Mouse (Mus musculus) forebrain, embryonic 12.5 days (tissue): ENCODE measurements at regions not wholly inside any gene's neighbourhood (a gene's known extent, or its start where the extent isn't known, plus 50 kb on each side); places are given as distances from the start of the nearest gene placed in this dataset.

ENCODE experiments used
- ATAC-seq: fragments of 200-750 bp; cut with Nextera tagmentation; 2 replicates; pipeline ENCODE4 v1.8.0; 2017; ENCODE audit warnings: moderate TSS enrichment; ENCODE audit not compliant: low FRiP score
- H3K27ac ChIP-seq: fragments of 300-500 bp; sonication (generic); 2 replicates; pipeline ENCODE4 v1.5.1; 2016; ENCODE audit warnings: mild to moderate bottlenecking
- H3K27me3 ChIP-seq: fragments of 300-500 bp; sonication (generic); 2 replicates; pipeline ENCODE4 v1.6.1; 2016; ENCODE audit warnings: mild to moderate bottlenecking
- H3K36me3 ChIP-seq: fragments of 300-500 bp; sonication (generic); replicated peaks from 2 replicates; pipeline ENCODE4 v1.6.1; 2016; ENCODE audit warnings: mild to moderate bottlenecking
- H3K4me1 ChIP-seq: fragments of 300-500 bp; sonication (generic); 2 replicates; pipeline ENCODE4 v1.6.1; 2016
- H3K4me2 ChIP-seq: fragments of 300-500 bp; sonication (generic); 2 replicates; pipeline ENCODE4 v1.6.1; 2016; ENCODE audit warnings: mild to moderate bottlenecking, moderate library complexity
- H3K4me3 ChIP-seq: fragments of 300-500 bp; sonication (generic); replicated peaks from 2 replicates; pipeline ENCODE4 v1.5.1; 2016; ENCODE audit warnings: mild to moderate bottlenecking
- H3K9ac ChIP-seq: fragments of 300-500 bp; sonication (generic); 2 replicates; pipeline ENCODE4 v1.6.1; 2016; ENCODE audit warnings: mild to moderate bottlenecking
- H3K9me3 ChIP-seq: fragments of 300-500 bp; sonication (generic); 2 replicates; pipeline ENCODE4 v1.6.1; 2016
- WGBS: fragments of 180-500 bp; shearing (Covaris S2); methylation state at CpG from one replicate; pipeline ENCODE4 v1.1.7; 2016; 5-methylcytosine and 5-hydroxymethylcytosine counted together

DNA sequence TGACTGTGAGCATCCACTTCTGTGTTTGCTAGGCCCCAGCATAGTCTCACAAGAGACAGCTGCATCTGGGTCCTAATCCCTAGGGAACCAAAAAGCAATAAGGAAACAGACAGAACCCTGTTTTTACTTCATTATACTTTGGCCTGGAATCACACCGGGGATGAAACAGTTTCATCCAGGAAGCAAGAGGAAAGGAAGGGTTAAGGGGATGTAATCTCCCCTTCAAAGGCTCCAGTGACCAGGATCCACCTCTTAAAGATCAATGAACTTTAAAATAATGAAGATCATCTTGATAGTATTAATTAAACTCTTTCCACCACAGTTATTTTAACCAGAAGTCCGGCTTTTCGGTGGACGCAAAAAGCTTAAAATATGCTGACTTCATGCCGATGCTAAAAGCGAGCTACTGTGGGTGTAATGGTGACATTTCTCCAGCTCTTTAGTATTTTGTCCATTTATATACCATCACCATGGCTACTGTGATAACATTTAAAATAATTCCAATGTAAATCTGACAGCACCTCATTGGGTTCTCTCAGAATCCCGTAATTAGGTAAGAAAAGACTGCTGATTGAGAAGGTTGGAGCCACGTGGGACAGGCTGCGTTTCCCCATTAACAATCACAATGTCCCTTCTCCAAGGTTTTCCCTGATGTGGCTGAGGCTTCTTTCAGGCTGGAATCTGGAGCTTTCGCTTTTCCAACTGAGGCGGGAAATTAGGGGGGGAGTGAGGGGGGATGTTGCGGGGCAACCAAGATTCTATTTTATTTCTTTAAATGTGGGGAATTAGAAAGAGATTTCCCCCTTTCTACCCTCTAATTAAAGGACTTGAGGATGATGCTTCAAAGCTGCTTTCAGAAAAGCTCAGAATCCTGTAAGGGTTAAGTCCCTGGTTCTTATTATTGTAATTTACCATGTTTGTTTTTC lies 560.0 kb upstream of the Pdzrn3 start:
- Histone ChIP-seq H3K4me1 (peaks cover 10% of the 10 kb centered on the region), H3K4me3 (no peak overlapping the region), H3K27me3 (peaks cover 20% of the 10 kb centered on the region; the same call in 1 of the 2 replicates), H3K9ac (no peak overlapping the region), H3K4me2 (peak overlapping the region; percentile 36), H3K36me3 (no peaks in the 10 kb centered on the region), H3K9me3 (no peaks in the 10 kb centered on the region), H3K27ac (peak overlapping the region; percentile 50)
- WGBS: 13% methylated on average over 12 of the region's 12 CpGs
- ATAC-seq: peak; percentile 93

DNA sequence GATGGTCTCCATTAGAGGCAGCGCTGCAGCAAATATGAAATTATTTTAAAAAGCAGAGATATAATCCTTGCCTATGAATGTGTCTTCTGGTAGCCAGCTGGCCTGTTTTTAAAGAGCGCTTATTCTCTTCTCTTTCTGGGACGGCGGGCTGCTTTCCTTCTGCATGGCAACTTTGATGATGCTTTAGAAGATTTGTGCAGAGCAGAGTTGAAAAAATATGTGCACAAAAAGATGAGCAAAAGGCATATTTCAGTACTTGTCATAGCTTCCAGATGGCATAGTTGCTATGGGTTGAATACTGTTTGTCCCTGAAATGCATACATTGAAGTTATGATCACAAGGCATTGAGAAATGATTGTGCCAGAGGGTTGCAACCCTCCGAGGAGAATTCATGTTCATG lies 554.1 kb upstream of the Pdzrn3 start:
- H3K4me3 ChIP-seq: no peak overlapping the region
- H3K27me3 ChIP-seq: 0 out of 2 replicates have a peak, but pooled peaks cover 3% of the 10 kb centered on the region
- H3K4me2 ChIP-seq: no peak overlapping the region
- H3K4me1 ChIP-seq: no peaks in the 10 kb centered on the region; the same call in 1 of the 2 replicates
- no peak overlapping the region for H3K27ac ChIP-seq
- H3K9ac ChIP-seq: no peak overlapping the region
- no peaks in the 10 kb centered on the region for H3K9me3 ChIP-seq
- no peaks in the 10 kb centered on the region for H3K36me3 ChIP-seq
- ATAC-seq: no peak
- WGBS: 96% methylated on average over 5 of the region's 5 CpGs

DNA sequence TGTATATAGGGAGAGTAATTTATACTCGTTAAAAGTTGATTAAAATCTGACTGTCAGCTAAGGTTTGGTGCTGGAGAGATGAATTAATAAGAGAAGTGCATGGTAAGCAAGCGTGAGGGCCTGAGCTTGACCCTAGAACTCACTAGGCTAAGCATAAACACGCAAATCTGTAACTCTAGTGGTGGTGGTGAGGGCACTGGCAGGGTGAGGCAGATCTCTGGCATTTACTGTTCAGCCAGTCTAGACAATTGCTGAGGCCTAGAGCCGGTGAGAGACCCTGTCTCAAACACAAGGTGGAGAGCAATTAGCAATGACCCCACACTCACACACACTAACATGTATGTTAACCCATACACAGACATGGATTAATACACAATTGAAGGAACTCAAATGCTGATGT lies 544.0 kb upstream of the Pdzrn3 start:
- Histone ChIP-seq H3K4me1 (no peaks in the 10 kb centered on the region), H3K9ac (no peak overlapping the region), H3K4me2 (no peak overlapping the region), H3K27me3 (no peaks in the 10 kb centered on the region), H3K36me3 (no peaks in the 10 kb centered on the region), H3K27ac (no peak overlapping the region), H3K9me3 (no peaks in the 10 kb centered on the region), H3K4me3 (no peak overlapping the region)
- ATAC-seq: no peak
- 59% methylated on average over 4 of the region's 4 CpGs for WGBS

DNA sequence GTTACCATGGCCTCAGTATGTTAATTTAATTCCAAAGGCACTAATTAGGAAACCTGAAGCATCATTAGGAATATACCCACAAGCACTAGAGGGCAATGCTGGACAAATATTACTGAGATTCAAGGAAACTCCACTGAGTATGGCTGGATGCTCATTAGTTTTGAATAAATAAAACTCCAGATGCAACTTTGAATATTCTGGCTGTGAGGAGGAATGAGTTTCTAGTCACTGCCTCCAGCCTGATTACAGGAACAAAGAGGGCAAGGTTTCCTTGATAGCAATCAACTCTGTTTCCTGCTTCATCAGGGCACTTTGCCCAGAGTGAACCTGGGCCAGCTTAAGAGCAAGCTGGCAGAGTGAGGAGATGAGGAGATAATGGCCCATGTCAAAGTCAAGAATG lies 543.5 kb upstream of the Pdzrn3 start:
- peak; percentile 57; the same call in 1 of the 2 replicates for ATAC-seq
- Histone ChIP-seq H3K9me3 (no peaks in the 10 kb centered on the region), H3K27ac (no peak overlapping the region), H3K9ac (no peak overlapping the region), H3K36me3 (no peaks in the 10 kb centered on the region), H3K4me3 (no peak overlapping the region), H3K27me3 (no peaks in the 10 kb centered on the region), H3K4me2 (no peak overlapping the region), H3K4me1 (no peaks in the 10 kb centered on the region)

DNA sequence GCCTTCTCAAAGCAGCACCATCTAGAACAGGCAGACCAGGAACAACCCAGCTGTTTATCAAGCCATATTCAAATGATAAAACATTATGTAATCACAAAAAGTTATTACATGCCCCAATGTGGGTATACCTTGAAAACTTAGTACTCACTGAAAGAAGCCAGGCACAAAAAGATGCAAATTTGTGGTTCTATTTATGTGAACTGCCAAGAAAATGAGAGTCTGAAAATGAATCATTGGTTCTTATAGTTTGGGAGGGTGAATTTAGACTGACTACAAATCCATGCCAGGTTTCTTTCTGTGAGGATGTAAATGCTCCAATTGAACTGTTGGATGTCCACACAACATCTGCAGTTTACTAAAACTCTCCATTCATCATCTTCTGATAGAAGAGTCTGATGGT lies 541.2 kb upstream of the Pdzrn3 start:
- H3K36me3 ChIP-seq: no peaks in the 10 kb centered on the region
- H3K4me1 ChIP-seq: no peaks in the 10 kb centered on the region
- no peak overlapping the region for H3K9ac ChIP-seq
- H3K9me3 ChIP-seq: no peaks in the 10 kb centered on the region
- no peak overlapping the region for H3K4me3 ChIP-seq
- no peak for ATAC-seq
- H3K27me3 ChIP-seq: no peaks in the 10 kb centered on the region
- H3K4me2 ChIP-seq: no peak overlapping the region
- no peak overlapping the region for H3K27ac ChIP-seq

DNA sequence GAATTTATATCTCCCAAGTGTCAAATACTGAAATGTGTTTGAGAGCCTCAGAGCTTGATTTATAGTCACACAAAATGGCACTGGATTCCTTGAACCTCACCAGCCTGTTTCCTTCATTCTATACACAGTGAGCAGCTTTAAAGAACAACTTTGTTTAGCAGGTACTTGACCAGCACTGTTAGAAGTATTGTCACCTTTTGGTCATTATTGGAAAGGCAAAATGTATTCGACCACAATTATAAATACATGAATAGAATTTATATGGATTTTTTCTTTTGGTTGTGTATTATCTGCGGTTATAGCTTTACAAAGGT lies 527.3 kb upstream of the Pdzrn3 start:
- no peak for ATAC-seq
- WGBS: 89% methylated on average over 2 of the region's 2 CpGs
- Histone ChIP-seq H3K4me3 (no peak overlapping the region), H3K4me2 (no peak overlapping the region), H3K36me3 (no peaks in the 10 kb centered on the region), H3K4me1 (no peaks in the 10 kb centered on the region), H3K27ac (no peak overlapping the region), H3K9me3 (no peaks in the 10 kb centered on the region), H3K27me3 (no peaks in the 10 kb centered on the region), H3K9ac (no peak overlapping the region)

DNA sequence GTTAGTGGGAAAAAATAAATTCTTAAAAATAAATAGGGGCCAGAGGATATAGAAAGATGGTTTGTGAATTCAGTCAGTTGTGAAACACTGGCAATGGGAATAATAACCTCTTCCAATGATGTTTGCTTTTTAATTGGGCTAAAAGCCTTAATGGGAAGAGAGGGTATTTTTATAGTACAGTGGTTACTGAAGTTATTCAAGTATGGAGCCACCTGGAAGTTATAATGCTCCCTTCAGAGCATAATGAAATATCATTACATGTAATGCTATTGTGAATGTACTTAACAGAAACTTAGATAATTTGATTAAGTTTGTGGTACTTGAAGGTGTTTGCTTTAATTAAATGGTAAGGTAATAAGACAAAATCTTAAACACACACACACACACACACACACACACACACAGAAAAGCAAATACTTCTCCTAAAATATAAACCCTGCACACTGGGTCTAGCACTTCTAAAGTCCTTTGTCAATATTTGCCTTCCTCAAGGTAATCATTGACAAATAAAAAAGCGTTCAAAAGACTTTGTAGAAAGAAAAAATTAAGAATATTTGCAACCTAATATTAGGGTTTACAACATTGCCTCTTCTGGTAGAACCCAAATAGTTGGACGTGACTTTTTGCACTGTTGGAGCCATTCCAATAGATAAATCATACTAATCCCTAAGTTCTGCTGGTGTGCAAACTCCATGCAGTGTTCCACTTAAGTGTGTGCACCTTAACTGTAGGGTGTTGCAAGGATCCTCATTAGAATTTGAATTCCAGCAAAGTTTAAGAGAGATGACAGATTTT lies 526.7 kb upstream of the Pdzrn3 start:
- no peaks in the 10 kb centered on the region for H3K4me1 ChIP-seq
- no peak overlapping the region for H3K9ac ChIP-seq
- H3K27me3 ChIP-seq: no peaks in the 10 kb centered on the region
- WGBS: 81% methylated on average over 2 of the region's 2 CpGs
- no peak overlapping the region for H3K4me2 ChIP-seq
- no peak overlapping the region for H3K4me3 ChIP-seq
- no peaks in the 10 kb centered on the region for H3K9me3 ChIP-seq
- no peak for ATAC-seq
- H3K27ac ChIP-seq: no peak overlapping the region
- no peaks in the 10 kb centered on the region for H3K36me3 ChIP-seq

DNA sequence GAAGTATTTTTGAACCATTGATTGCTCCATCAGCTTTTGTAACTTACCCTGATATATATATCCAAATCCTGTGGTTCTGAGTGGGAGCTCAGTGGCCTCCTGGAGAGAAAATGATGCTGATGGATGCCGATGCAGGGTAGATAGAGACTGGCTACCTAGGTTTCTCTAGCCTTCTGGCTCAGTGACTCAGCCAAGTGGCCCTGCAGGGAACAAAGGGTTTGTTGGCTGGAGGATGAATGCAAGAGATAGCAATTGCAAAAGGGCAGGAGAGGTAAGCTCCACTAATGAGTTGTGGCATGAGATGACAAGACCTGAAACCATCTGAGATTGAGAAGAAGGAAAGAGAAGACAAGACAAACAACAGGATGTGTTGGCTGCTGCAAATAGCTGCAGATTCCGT lies 524.6 kb upstream of the Pdzrn3 start:
- H3K9ac ChIP-seq: no peak overlapping the region
- no peaks in the 10 kb centered on the region for H3K4me1 ChIP-seq
- H3K4me3 ChIP-seq: no peak overlapping the region
- ATAC-seq: no peak
- H3K9me3 ChIP-seq: no peaks in the 10 kb centered on the region
- H3K4me2 ChIP-seq: no peak overlapping the region
- no peak overlapping the region for H3K27ac ChIP-seq
- H3K36me3 ChIP-seq: no peaks in the 10 kb centered on the region
- 70% methylated on average over 2 of the region's 2 CpGs for WGBS
- no peaks in the 10 kb centered on the region for H3K27me3 ChIP-seq

DNA sequence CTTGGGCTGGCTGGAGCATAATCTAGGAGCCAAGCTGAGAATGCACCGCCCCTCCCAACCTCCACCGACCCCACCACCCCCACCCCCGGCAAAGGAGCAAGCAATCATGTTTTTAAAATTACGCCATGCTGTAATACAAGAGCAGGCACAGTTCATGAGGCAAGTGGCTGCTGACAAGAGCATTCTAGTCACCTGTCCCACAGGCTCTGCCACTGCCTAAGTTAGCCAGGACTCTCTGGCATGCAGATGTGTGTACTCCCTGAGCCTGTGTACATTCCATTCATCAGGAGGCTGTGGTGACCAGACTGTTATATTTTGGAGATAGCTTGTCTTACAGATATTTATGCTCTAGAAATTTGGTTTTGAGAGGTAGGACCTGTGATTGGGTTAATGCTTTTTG lies 520.8 kb upstream of the Pdzrn3 start:
- no peaks in the 10 kb centered on the region for H3K4me1 ChIP-seq
- no peaks in the 10 kb centered on the region for H3K9me3 ChIP-seq
- H3K27me3 ChIP-seq: no peaks in the 10 kb centered on the region
- no peak overlapping the region for H3K9ac ChIP-seq
- no peaks in the 10 kb centered on the region for H3K36me3 ChIP-seq
- H3K27ac ChIP-seq: no peak overlapping the region
- H3K4me3 ChIP-seq: no peak overlapping the region
- ATAC-seq: no peak
- H3K4me2 ChIP-seq: no peak overlapping the region
- WGBS: 95% methylated on average over 4 of the region's 4 CpGs

DNA sequence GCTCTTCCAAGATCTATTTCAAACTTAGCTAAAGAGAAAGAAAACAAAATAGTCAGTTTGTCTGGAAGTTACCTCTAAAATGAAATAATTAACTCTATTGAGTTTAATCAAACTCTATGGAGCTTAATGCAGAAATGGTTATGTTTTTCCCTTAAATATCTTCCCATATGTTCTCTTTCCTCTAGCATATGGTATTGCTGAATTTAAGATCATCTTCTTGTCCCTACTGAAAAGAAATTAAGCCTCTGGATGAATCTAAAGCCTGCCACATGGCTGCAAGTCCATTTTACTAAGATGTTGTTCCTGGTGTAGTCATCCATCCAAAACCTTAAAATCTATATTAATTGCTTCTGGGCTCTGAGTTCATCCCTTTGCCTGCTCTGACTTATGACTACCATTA lies 513.0 kb upstream of the Pdzrn3 start:
- no peak overlapping the region for H3K4me3 ChIP-seq
- no peak overlapping the region for H3K9ac ChIP-seq
- ATAC-seq: no peak
- no peaks in the 10 kb centered on the region for H3K9me3 ChIP-seq
- H3K4me1 ChIP-seq: no peaks in the 10 kb centered on the region
- H3K4me2 ChIP-seq: no peak overlapping the region
- no peak overlapping the region for H3K27ac ChIP-seq
- H3K36me3 ChIP-seq: no peaks in the 10 kb centered on the region
- no peaks in the 10 kb centered on the region for H3K27me3 ChIP-seq

DNA sequence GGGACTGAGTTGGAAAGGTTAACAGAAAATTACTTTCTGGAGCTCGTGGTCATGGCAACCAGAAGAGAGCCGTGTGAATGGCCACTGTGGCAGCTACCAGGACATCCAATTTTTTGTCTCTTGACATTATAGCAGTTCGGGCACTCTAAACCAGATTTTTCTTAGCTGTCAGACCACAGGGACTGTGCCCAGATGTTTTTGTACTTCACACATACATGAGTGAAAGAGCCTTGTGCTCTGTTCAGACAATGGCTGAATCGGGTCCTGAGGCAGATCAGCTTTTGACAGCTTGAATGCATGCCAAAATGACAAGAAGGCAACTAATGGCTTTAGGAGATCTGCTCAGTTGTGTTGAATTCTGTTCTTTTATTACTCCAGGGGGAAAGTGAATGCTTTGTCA lies 505.2 kb upstream of the Pdzrn3 start:
- ATAC-seq: 0 out of 2 replicates have a peak, but pooled peaks have one; percentile 9
- Histone ChIP-seq H3K4me3 (no peak overlapping the region), H3K36me3 (no peaks in the 10 kb centered on the region), H3K27ac (no peak overlapping the region), H3K4me2 (no peak overlapping the region), H3K9me3 (no peaks in the 10 kb centered on the region), H3K9ac (no peak overlapping the region), H3K27me3 (no peaks in the 10 kb centered on the region), H3K4me1 (peaks cover 6% of the 10 kb centered on the region; the same call in 1 of the 2 replicates)
- WGBS: 33% methylated on average over 4 of the region's 4 CpGs

DNA sequence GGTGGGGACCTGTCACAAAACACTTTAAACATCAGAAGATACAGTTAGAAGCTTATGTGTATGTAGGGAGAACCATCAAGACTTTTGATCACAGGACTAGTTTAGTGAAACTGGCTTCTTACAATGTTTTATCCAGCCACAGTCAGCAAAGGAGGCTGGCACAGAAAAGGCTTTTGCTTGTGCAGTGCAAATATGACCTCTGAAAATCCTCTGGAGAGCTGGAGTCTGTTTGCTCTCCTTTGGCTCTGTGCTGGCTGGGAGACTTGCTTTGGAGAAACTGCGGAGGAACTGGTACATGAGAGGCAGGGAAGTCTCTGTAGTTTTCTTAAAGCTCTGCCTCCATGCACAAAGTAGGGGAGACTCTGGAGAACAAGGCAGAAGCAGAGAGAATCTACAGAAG lies 497.2 kb upstream of the Pdzrn3 start:
- Histone ChIP-seq H3K27me3 (no peaks in the 10 kb centered on the region), H3K27ac (no peak overlapping the region), H3K9me3 (no peaks in the 10 kb centered on the region), H3K4me3 (no peak overlapping the region), H3K9ac (no peak overlapping the region), H3K4me1 (no peaks in the 10 kb centered on the region), H3K36me3 (no peaks in the 10 kb centered on the region), H3K4me2 (no peak overlapping the region)
- WGBS: 70% methylated on average over 1 of the region's 1 CpGs
- ATAC-seq: no peak

DNA sequence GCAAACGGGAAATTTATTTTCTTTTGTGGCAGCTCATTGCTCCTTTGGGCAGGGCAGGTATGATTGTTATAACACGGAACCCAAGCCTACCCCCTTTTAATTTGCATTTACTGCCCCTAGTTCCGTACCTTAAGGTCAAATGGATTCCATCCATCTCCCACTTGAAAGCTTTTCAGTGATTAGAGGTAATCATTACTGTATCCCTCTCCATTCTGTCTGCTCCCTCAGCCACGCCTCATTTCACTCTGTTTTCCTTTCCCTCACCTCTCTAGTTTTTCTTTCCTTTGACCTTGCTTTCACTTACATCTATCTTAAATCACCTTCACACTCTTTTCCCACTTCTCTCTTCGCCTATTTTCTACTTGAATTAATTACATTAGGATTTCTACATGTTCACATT lies 481.2 kb upstream of the Pdzrn3 start:
- Histone ChIP-seq H3K4me1 (no peaks in the 10 kb centered on the region), H3K36me3 (no peaks in the 10 kb centered on the region), H3K9me3 (no peaks in the 10 kb centered on the region), H3K9ac (no peak overlapping the region), H3K4me3 (no peak overlapping the region), H3K27ac (no peak overlapping the region), H3K4me2 (no peak overlapping the region), H3K27me3 (no peaks in the 10 kb centered on the region)
- no peak for ATAC-seq
- WGBS: 80% methylated on average over 5 of the region's 5 CpGs
